19 mouse cellular contexts compared by ENCODE assay signal in genomic region chr2:155603707-155604106, GRCm38 (mm10). TPM values are rescaled to one million over a fixed set of nuclear protein-coding genes. Genes with fewer than 3 reads are reported as not detected.
DNase-seq lines count a peak whose midpoint lies in the region; ATAC-seq lines count a peak whose summit lies in the region.
"Had no signal": no experiment of that assay in that cellular context is flagged by ENCODE, and none has a peak within 500 bp of the region (broad histone marks: within the 10 kb centered on the region; RNA-seq: fewer than 3 reads in every experiment).

No protein-coding gene starts in this region.

- DNase-seq in embryonic facial prominence, embryonic 10.5 days (ENCODE audit: low spot score) = no peak
- peak; percentile 31 for DNase-seq in kidney, adult 11 months
- DNase-seq in kidney, postnatal 14 days = peak; percentile 32
- no peak for DNase-seq in adrenal gland, postnatal 25 days
- DNase-seq: cerebellum, postnatal 36 days; gastrocnemius, postnatal 10 days; layer of hippocampus, adult 9-11 months; lung, adult 2 months; thymus, postnatal 4 days had no signal

- H3K4me1 ChIP-seq in embryonic facial prominence, embryonic 15.5 days = no peaks in the 10 kb centered on the region
- H3K4me1 ChIP-seq in embryonic facial prominence, embryonic 10.5 days = peaks cover 15% of the 10 kb centered on the region
- H3K4me1 ChIP-seq in kidney, embryonic 16.5 days (ENCODE audit: insufficient read depth, low read length) = peaks cover 4% of the 10 kb centered on the region; the same call in 1 of the 2 replicates
- H3K4me1 ChIP-seq in liver, embryonic 16.5 days (ENCODE audit: control insufficient read depth, low read depth, low read length) = peaks cover 47% of the 10 kb centered on the region
- H3K4me1 ChIP-seq: forebrain, embryonic 13.5 days; hindbrain, embryonic 15.5 days; neural tube, embryonic 12.5 days had no signal

- no peaks in the 10 kb centered on the region for H3K36me3 ChIP-seq in embryonic facial prominence, embryonic 15.5 days
- no peaks in the 10 kb centered on the region for H3K36me3 ChIP-seq in embryonic facial prominence, embryonic 10.5 days (replicated peaks)
- no peaks in the 10 kb centered on the region for H3K36me3 ChIP-seq in kidney, embryonic 16.5 days (ENCODE audit: insufficient read depth, low read length)
- no peaks in the 10 kb centered on the region for H3K36me3 ChIP-seq in liver, embryonic 16.5 days (ENCODE audit: control insufficient read depth, insufficient read depth)
- H3K36me3 ChIP-seq: embryonic facial prominence, embryonic 13.5 days; hindbrain, embryonic 15.5 days; neural tube, embryonic 12.5 days had no signal

- ATAC-seq in embryonic facial prominence, embryonic 15.5 days (ENCODE audit: insufficient number of reproducible peaks, low FRiP score, low TSS enrichment, low read depth) = 0 out of 2 replicates have a peak, but pooled peaks have one; percentile 48
- ATAC-seq in kidney, embryonic 16.5 days (ENCODE audit: low FRiP score, low TSS enrichment) = no peak; the same call in 1 of the 2 replicates
- ATAC-seq in liver, embryonic 16.5 days (ENCODE audit: low read depth) = 0 out of 2 replicates have a peak, but pooled peaks have one; percentile 8
- no peak for ATAC-seq in erythroblast, adult 5-6 weeks (replicated peaks; ENCODE audit: low FRiP score, poor library complexity, severe bottlenecking)
- ATAC-seq: activated CD4-positive, CD25-positive, alpha-beta regulatory T cell, adult 4 months; forebrain, embryonic 13.5 days had no signal

- no peak overlapping the region for H3K4me3 ChIP-seq in embryonic facial prominence, embryonic 15.5 days (replicated peaks)
- no peak overlapping the region for H3K4me3 ChIP-seq in embryonic facial prominence, embryonic 10.5 days
- no peak overlapping the region for H3K4me3 ChIP-seq in kidney, embryonic 16.5 days (ENCODE audit: low read length)
- no peak overlapping the region for H3K4me3 ChIP-seq in liver, embryonic 16.5 days (ENCODE audit: low read depth, low read length)
- H3K4me3 ChIP-seq: embryonic facial prominence, embryonic 13.5 days; forebrain, embryonic 13.5 days; hindbrain, embryonic 15.5 days; neural tube, embryonic 12.5 days had no signal

- no peak overlapping the region for H3K4me2 ChIP-seq in embryonic facial prominence, embryonic 15.5 days (replicated peaks)
- H3K4me2 ChIP-seq in kidney, embryonic 16.5 days (replicated peaks; ENCODE audit: low read depth, low read length) = no peak overlapping the region
- no peak overlapping the region for H3K4me2 ChIP-seq in liver, embryonic 16.5 days (ENCODE audit: low read depth, low read length)
- H3K4me2 ChIP-seq: embryonic facial prominence, embryonic 13.5 days; forebrain, embryonic 13.5 days; hindbrain, embryonic 15.5 days; neural tube, embryonic 12.5 days had no signal

- H3K9me3 ChIP-seq in embryonic facial prominence, embryonic 15.5 days (replicated peaks) = no peaks in the 10 kb centered on the region
- H3K9me3 ChIP-seq in embryonic facial prominence, embryonic 10.5 days = no peaks in the 10 kb centered on the region
- H3K9me3 ChIP-seq in kidney, embryonic 16.5 days (ENCODE audit: low read length) = no peaks in the 10 kb centered on the region
- H3K9me3 ChIP-seq in liver, embryonic 16.5 days (replicated peaks; ENCODE audit: control insufficient read depth, low read length) = no peaks in the 10 kb centered on the region
- H3K9me3 ChIP-seq: embryonic facial prominence, embryonic 13.5 days; forebrain, embryonic 13.5 days; hindbrain, embryonic 15.5 days; neural tube, embryonic 12.5 days had no signal

- 73% methylated on average over 3 of the region's 3 CpGs for WGBS in embryonic facial prominence, embryonic 15.5 days
- 71% methylated on average over 3 of the region's 3 CpGs for WGBS in embryonic facial prominence, embryonic 10.5 days
- 72% methylated on average over 3 of the region's 3 CpGs for WGBS in kidney, embryonic 16.5 days
- WGBS in liver, embryonic 16.5 days (ENCODE audit: insufficient replicate concordance) = 62% methylated on average over 3 of the region's 3 CpGs

- no peak overlapping the region for H3K9ac ChIP-seq in embryonic facial prominence, embryonic 15.5 days
- H3K9ac ChIP-seq in kidney, embryonic 16.5 days (replicated peaks; ENCODE audit: low read length) = no peak overlapping the region
- H3K9ac ChIP-seq in liver, embryonic 16.5 days (ENCODE audit: low read depth, low read length) = peak overlapping the region; percentile 54; the same call in 1 of the 2 replicates
- H3K9ac ChIP-seq: forebrain, embryonic 13.5 days; hindbrain, embryonic 15.5 days; neural tube, embryonic 12.5 days had no signal

- H3K27me3 ChIP-seq in embryonic facial prominence, embryonic 15.5 days = no peaks in the 10 kb centered on the region
- H3K27me3 ChIP-seq in embryonic facial prominence, embryonic 10.5 days (replicated peaks; ENCODE audit: low read depth, poor library complexity, severe bottlenecking) = no peaks in the 10 kb centered on the region
- H3K27me3 ChIP-seq in kidney, embryonic 16.5 days (ENCODE audit: insufficient read depth, low read length) = no peaks in the 10 kb centered on the region
- H3K27me3 ChIP-seq in liver, embryonic 16.5 days (ENCODE audit: control insufficient read depth, insufficient read depth, low read depth, low read length) = no peaks in the 10 kb centered on the region
- H3K27me3 ChIP-seq: embryonic facial prominence, embryonic 13.5 days; forebrain, embryonic 13.5 days; hindbrain, embryonic 15.5 days; neural tube, embryonic 12.5 days had no signal

- H3K27ac ChIP-seq in embryonic facial prominence, embryonic 15.5 days (replicated peaks) = no peak overlapping the region
- H3K27ac ChIP-seq in embryonic facial prominence, embryonic 10.5 days (replicated peaks) = no peak overlapping the region
- H3K27ac ChIP-seq in kidney, embryonic 16.5 days (ENCODE audit: low read length) = no peak overlapping the region
- peak overlapping the region; percentile 95 for H3K27ac ChIP-seq in liver, embryonic 16.5 days (ENCODE audit: low read length)
- H3K27ac ChIP-seq: embryonic facial prominence, embryonic 13.5 days; forebrain, embryonic 13.5 days; hindbrain, embryonic 15.5 days; neural tube, embryonic 12.5 days had no signal

RNA-seq across cellular contexts. Expression of gene Myh7b, which starts 7.3 kb away (rescaled TPM):
- polyA plus RNA-seq in embryonic facial prominence, embryonic 15.5 days (2015; fragmentation: Nextera tagmentation; extraction: Ambion mirVana) = 1.7 and 2.2 TPM in 2 replicates
- polyA plus RNA-seq in embryonic facial prominence, embryonic 10.5 days (2016; fragmentation: Nextera tagmentation; extraction: Ambion mirVana) = 0.75 and 0.77 TPM in 2 replicates
- polyA plus RNA-seq in kidney, embryonic 16.5 days (2015; fragmentation: Nextera tagmentation; extraction: Ambion mirVana) = 0.56 and 1.7 TPM in 2 replicates
- polyA plus RNA-seq in liver, embryonic 16.5 days (2015; fragmentation: Nextera tagmentation; extraction: Ambion mirVana) = 0.94 and 1.7 TPM in 2 replicates
- not detected in 2 replicates for total RNA-seq in erythroblast, adult 5-6 weeks (2015; ENCODE audit: low replicate concordance)
- total RNA-seq in erythroblast, adult 5-6 weeks (2017; ENCODE audit: low replicate concordance) = 0.14 TPM in 1 of 2 replicates, not detected in the other
- total RNA-seq in adrenal gland, postnatal 25 days (2021) = 0.24 TPM in 1 of 2 replicates, not detected in the other
- total RNA-seq: megakaryocyte progenitor cell, adult 5-6 weeks had no signal
- polyA plus RNA-seq: activated CD4-positive, CD25-positive, alpha-beta regulatory T cell, adult 4 months had no signal

RNA-seq across cellular contexts. Expression of gene Gss, which starts 11.1 kb away (rescaled TPM):
- polyA plus RNA-seq in embryonic facial prominence, embryonic 15.5 days (2015; fragmentation: Nextera tagmentation; extraction: Ambion mirVana) = 31.0 and 33.0 TPM in 2 replicates
- 20.2 and 22.9 TPM in 2 replicates for polyA plus RNA-seq in embryonic facial prominence, embryonic 10.5 days (2016; fragmentation: Nextera tagmentation; extraction: Ambion mirVana)
- 65.2 and 71.3 TPM in 2 replicates for polyA plus RNA-seq in kidney, embryonic 16.5 days (2015; fragmentation: Nextera tagmentation; extraction: Ambion mirVana)
- 77.8 and 81.1 TPM in 2 replicates for polyA plus RNA-seq in liver, embryonic 16.5 days (2015; fragmentation: Nextera tagmentation; extraction: Ambion mirVana)
- 6.5 and 7.1 TPM in 2 replicates for total RNA-seq in erythroblast, adult 5-6 weeks (2015; ENCODE audit: low replicate concordance)
- total RNA-seq in erythroblast, adult 5-6 weeks (2017; ENCODE audit: low replicate concordance) = 3.6 and 8.5 TPM in 2 replicates
- total RNA-seq in adrenal gland, postnatal 25 days (2021) = 67.6 and 82.2 TPM in 2 replicates

Comparison
In these comparisons a context has a peak if more than half of its experiments do, and no peak if none do; other contexts are left out.
1. ATAC-seq: peak in embryonic facial prominence, embryonic 15.5 days (single experiment) and liver, embryonic 16.5 days (single experiment); none in kidney, embryonic 16.5 days (single experiment) and erythroblast, adult 5-6 weeks (single experiment).
2. DNase-seq: peak in kidney, adult 11 months (single experiment) and kidney, postnatal 14 days (single experiment); none in embryonic facial prominence, embryonic 10.5 days (single experiment) and adrenal gland, postnatal 25 days (single experiment).